ENCODE assay signal across 8 mouse cellular contexts in genomic region chrX:144319366-144319765, GRCm38 (mm10). TPM values are rescaled to one million over a fixed set of nuclear protein-coding genes. Genes with fewer than 3 reads are reported as not detected.
DNase-seq lines count a peak whose midpoint lies in the region; ATAC-seq and TF ChIP-seq lines count a peak whose summit lies in the region.

No protein-coding gene starts in this region.

- no peaks in the 10 kb centered on the region for H3K36me3 ChIP-seq in heart, embryonic 12.5 days
- H3K36me3 ChIP-seq in forebrain, embryonic 15.5 days = no peaks in the 10 kb centered on the region
- no peaks in the 10 kb centered on the region for H3K36me3 ChIP-seq in liver, embryonic 15.5 days (replicated peaks)
- no peaks in the 10 kb centered on the region for H3K36me3 ChIP-seq in kidney, adult 2 months (ENCODE audit: control insufficient read depth, insufficient read depth, low read length)

- TF ChIP-seq CTCF in kidney, adult 2 months (conservative IDR thresholded peaks at IDR 0.05; ENCODE audit: insufficient read depth, insufficient read length, low read depth, low read length) = no peak

- intact Hi-C loops in heart, postnatal 14 days (cut with DNase I) = loop anchor here (10.0 kb wide), 1 partner anchor 1185 kb away; the partner anchor contains the start of gene Amot

- H3K4me3 ChIP-seq in heart, embryonic 12.5 days = peak overlapping the region; percentile 81
- peak overlapping the region; percentile 57; the same call in 1 of the 2 replicates for H3K4me3 ChIP-seq in forebrain, embryonic 15.5 days
- peak overlapping the region; percentile 70; the same call in 1 of the 2 replicates for H3K4me3 ChIP-seq in liver, embryonic 15.5 days (replicated peaks)
- H3K4me3 ChIP-seq in kidney, adult 2 months (ENCODE audit: insufficient read depth, low read depth, low read length) = no peak overlapping the region

- 34% methylated on average over 9 of the region's 9 CpGs for WGBS in heart, embryonic 12.5 days
- WGBS in forebrain, embryonic 15.5 days = 30% methylated on average over 9 of the region's 9 CpGs
- 41% methylated on average over 9 of the region's 9 CpGs for WGBS in liver, embryonic 15.5 days (ENCODE audit: insufficient replicate concordance)
- WGBS in kidney, adult 2 months = 27% methylated on average over 9 of the region's 9 CpGs

- peak overlapping the region; percentile 93 for H3K4me2 ChIP-seq in heart, embryonic 12.5 days
- peak overlapping the region; percentile 85 for H3K4me2 ChIP-seq in forebrain, embryonic 15.5 days (replicated peaks)
- peak overlapping the region; percentile 81 for H3K4me2 ChIP-seq in liver, embryonic 15.5 days

- H3K9ac ChIP-seq in heart, embryonic 12.5 days = no peak overlapping the region
- no peak overlapping the region for H3K9ac ChIP-seq in forebrain, embryonic 15.5 days (replicated peaks)
- no peak overlapping the region for H3K9ac ChIP-seq in liver, embryonic 15.5 days

- H3K27me3 ChIP-seq in heart, embryonic 12.5 days (replicated peaks) = no peaks in the 10 kb centered on the region
- H3K27me3 ChIP-seq in forebrain, embryonic 15.5 days = no peaks in the 10 kb centered on the region
- H3K27me3 ChIP-seq in liver, embryonic 15.5 days = no peaks in the 10 kb centered on the region
- H3K27me3 ChIP-seq in kidney, adult 2 months (replicated peaks; ENCODE audit: control insufficient read depth, insufficient read depth, low read length) = no peaks in the 10 kb centered on the region

- no peak for DNase-seq in heart, postnatal 14 days
- DNase-seq in ES-CJ7 (ENCODE audit: low read depth, low spot score) = peak; percentile 91
- DNase-seq in kidney, adult 2 months = no peak

- H3K4me1 ChIP-seq in heart, embryonic 12.5 days (replicated peaks) = peaks cover 7% of the 10 kb centered on the region; the same call in 1 of the 2 replicates
- H3K4me1 ChIP-seq in forebrain, embryonic 15.5 days = peaks cover 9% of the 10 kb centered on the region; the same call in 1 of the 2 replicates
- no peaks in the 10 kb centered on the region; the same call in 1 of the 2 replicates for H3K4me1 ChIP-seq in liver, embryonic 15.5 days (replicated peaks)
- no peaks in the 10 kb centered on the region for H3K4me1 ChIP-seq in kidney, adult 2 months (ENCODE audit: control insufficient read depth, insufficient read depth, low read length)

- H3K9me3 ChIP-seq in heart, embryonic 12.5 days (replicated peaks) = no peaks in the 10 kb centered on the region
- no peaks in the 10 kb centered on the region for H3K9me3 ChIP-seq in forebrain, embryonic 15.5 days
- no peaks in the 10 kb centered on the region for H3K9me3 ChIP-seq in liver, embryonic 15.5 days (replicated peaks)

- ATAC-seq in heart, embryonic 12.5 days (ENCODE audit: insufficient number of reproducible peaks, low FRiP score) = no peak
- ATAC-seq in forebrain, embryonic 15.5 days (replicated peaks) = no peak
- ATAC-seq in liver, embryonic 15.5 days (ENCODE audit: insufficient read depth) = no peak
- no peak for ATAC-seq in erythroid progenitor cell, adult 5-6 weeks (replicated peaks; ENCODE audit: low FRiP score, poor library complexity, severe bottlenecking)
- ATAC-seq in megakaryocyte progenitor cell, adult 5-6 weeks (replicated peaks; ENCODE audit: poor library complexity) = no peak

- TF ChIP-seq POLR2A in kidney, adult 2 months (IDR thresholded peaks at IDR 0.05; ENCODE audit: low read depth, low read length) = no peak

- H3K27ac ChIP-seq in heart, embryonic 12.5 days (ENCODE audit: poor library complexity, severe bottlenecking) = no peak overlapping the region
- H3K27ac ChIP-seq in forebrain, embryonic 15.5 days (replicated peaks) = no peak overlapping the region
- no peak overlapping the region for H3K27ac ChIP-seq in liver, embryonic 15.5 days (replicated peaks)
- no peak overlapping the region for H3K27ac ChIP-seq in kidney, adult 2 months (ENCODE audit: insufficient read depth, low read depth, low read length)

RNA-seq across cellular contexts. Expression of gene Alg13, which starts 1.8 kb away (rescaled TPM):
- polyA plus RNA-seq in heart, embryonic 12.5 days (2016; fragmentation: Nextera tagmentation; extraction: Ambion mirVana) = 15.4 and 17.9 TPM in 2 replicates
- 1 to 10 TPM; 5.2 to 7.0 TPM for total RNA-seq in heart, postnatal 14 days (2021)
- 15.6 and 18.3 TPM in 2 replicates for polyA plus RNA-seq in forebrain, embryonic 15.5 days (2015; fragmentation: Nextera tagmentation; extraction: Ambion mirVana)
- 6.9 and 7.9 TPM in 2 replicates for polyA plus RNA-seq in liver, embryonic 15.5 days (2015; fragmentation: Nextera tagmentation; extraction: Ambion mirVana)
- total RNA-seq in erythroid progenitor cell, adult 5-6 weeks (2015; ENCODE audit: low replicate concordance) = 11.3 and 11.9 TPM in 2 replicates
- total RNA-seq in erythroid progenitor cell, adult 5-6 weeks (2017; ENCODE audit: low replicate concordance) = 1.2 and 3.7 TPM in 2 replicates
- 3.7 and 5.3 TPM in 2 replicates for polyA plus RNA-seq in kidney, adult 2 months (2012; rRNA removed)
- total RNA-seq in megakaryocyte progenitor cell, adult 5-6 weeks (2015) = 19.1 and 21.2 TPM in 2 replicates
- 16.5 and 21.5 TPM in 2 replicates for total RNA-seq in megakaryocyte progenitor cell, adult 5-6 weeks (2017)
